Mouse (Mus musculus) ES-Bruce4 (cell line): ENCODE results near the gene Mterf4. TPM values are rescaled to one million over a fixed set of nuclear protein-coding genes. Genes with fewer than 3 reads are reported as not detected.
A peak's percentile ranks its signal among the peaks of the same experiment; 100 is the strongest.

Experiments used
- H3K27ac ChIP-seq: 2 replicates; pipeline ENCODE4 v1.5.1; 2012; ENCODE audit warnings: low read length, inconsistent platforms; ENCODE audit not compliant: insufficient read depth
- H3K27me3 ChIP-seq: 2 replicates; pipeline ENCODE4 v1.6.1; 2012; ENCODE audit warnings: mild to moderate bottlenecking, low read length, inconsistent platforms; ENCODE audit not compliant: control insufficient read depth, poor library complexity, insufficient read depth, severe bottlenecking
- H3K36me3 ChIP-seq: 2 replicates; pipeline ENCODE4 v1.6.1; 2012; ENCODE audit warnings: inconsistent platforms, mild to moderate bottlenecking, low read length, moderate library complexity; ENCODE audit not compliant: control insufficient read depth, poor library complexity, insufficient read depth, severe bottlenecking
- H3K4me1 ChIP-seq: one replicate; pipeline ENCODE4 v1.8.1; 2011; ENCODE audit warnings: low read length; ENCODE audit not compliant: control insufficient read depth, insufficient read depth
- H3K4me3 ChIP-seq: 2 replicates; pipeline ENCODE4 v1.5.1; 2011; ENCODE audit warnings: low read depth, mild to moderate bottlenecking, low read length
- H3K9ac ChIP-seq: 2 replicates; pipeline ENCODE4 v1.6.1; 2012; ENCODE audit warnings: low read depth, mild to moderate bottlenecking, inconsistent platforms; ENCODE audit not compliant: poor library complexity, severe bottlenecking
- H3K9me3 ChIP-seq: replicated peaks from 2 replicates; pipeline ENCODE4 v1.6.1; 2012; ENCODE audit warnings: mild to moderate bottlenecking, low read length, inconsistent platforms; ENCODE audit not compliant: control insufficient read depth, poor library complexity, insufficient read depth, severe bottlenecking
- CTCF ChIP-seq: IDR thresholded peaks from one replicate; pipeline ENCODE4 v1.8.1; 2011; ENCODE audit warnings: low read depth, low read length
- EP300 ChIP-seq: IDR thresholded peaks from 2 replicates; pipeline ENCODE4 v1.6.1; 2011; ENCODE audit warnings: low read depth, low read length; ENCODE audit not compliant: insufficient read depth
- POLR2A ChIP-seq: IDR thresholded peaks from one replicate; pipeline ENCODE4 v1.8.1; 2011; ENCODE audit warnings: low read length; ENCODE audit not compliant: insufficient read depth
- polyA plus RNA-seq: library from polyadenylated mRNA; stranded (reverse); fragments of >200 nt; gene quantifications from 2 replicates; pipeline ENCODE4 v1.2.4, GENCODE M21; 2011; ENCODE audit warnings: low read depth; ENCODE audit not compliant: missing spikeins, insufficient read depth, insufficient read length

Mterf4 gene
- 25.7 and 29.1 TPM in 2 replicates for polyA plus RNA-seq

GRCm38 (mm10) chr1:93305581-93306337, at the start of gene Mterf4:
TSS of gene Mterf4 (minus strand) at chr1:93305915.
- H3K4me3 ChIP-seq: peak within 1 kb of the TSS; percentile 94
- H3K9ac ChIP-seq: peak within 1 kb of the TSS; percentile 49
- peaks cover 29% of the 10 kb centered on the region for H3K36me3 ChIP-seq
- TF ChIP-seq POLR2A: peak; percentile 35
- no peak for TF ChIP-seq CTCF
- H3K4me1 ChIP-seq: no peaks in the 10 kb centered on the region
- H3K27me3 ChIP-seq: no peaks in the 10 kb centered on the region
- no peak within 1 kb of the TSS for H3K27ac ChIP-seq
- no peaks in the 10 kb centered on the region for H3K9me3 ChIP-seq

DNA sequence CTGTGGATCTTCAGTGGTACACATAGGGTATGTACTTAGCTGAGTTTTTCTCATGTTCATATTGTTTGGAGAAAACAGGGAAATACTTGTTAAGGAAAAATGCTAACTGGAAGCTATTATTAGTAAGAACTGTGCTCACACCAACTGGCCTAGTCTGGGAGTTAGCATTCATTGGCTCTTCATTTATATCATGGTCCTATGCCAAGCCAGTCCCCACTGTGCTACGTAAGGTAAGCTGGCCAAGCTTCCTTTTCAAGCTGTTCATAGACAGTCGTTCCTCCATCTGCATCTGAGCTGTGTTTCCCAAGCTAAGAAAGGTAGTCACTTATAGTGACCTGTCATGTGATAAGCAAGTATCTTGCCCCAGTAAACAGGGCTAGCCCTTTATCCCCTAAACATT, 47.0 kb upstream of the Mterf4 start:
- Histone ChIP-seq H3K4me3 (no peak overlapping the region), H3K9ac (no peak overlapping the region)

GRCm38 (mm10) chr1:93349701-93350100, 44.0 kb upstream of the Mterf4 start:
- H3K9me3 ChIP-seq: no peaks in the 10 kb centered on the region
- TF ChIP-seq CTCF: no peak
- TF ChIP-seq POLR2A: no peak
- TF ChIP-seq EP300: no peak
- no peak overlapping the region for H3K9ac ChIP-seq
- H3K27me3 ChIP-seq: no peaks in the 10 kb centered on the region
- H3K4me3 ChIP-seq: no peak overlapping the region
- H3K4me1 ChIP-seq: no peaks in the 10 kb centered on the region
- no peak overlapping the region for H3K27ac ChIP-seq
- H3K36me3 ChIP-seq: peaks cover 36% of the 10 kb centered on the region

More for the DNA sequence above, 47.0 kb upstream of the Mterf4 start:
- H3K27ac ChIP-seq: no peak overlapping the region
- no peak for TF ChIP-seq CTCF
- no peak for TF ChIP-seq EP300
- TF ChIP-seq POLR2A: no peak
- H3K27me3 ChIP-seq: no peaks in the 10 kb centered on the region
- H3K4me1 ChIP-seq: no peaks in the 10 kb centered on the region
- no peaks in the 10 kb centered on the region for H3K9me3 ChIP-seq
- peaks cover 48% of the 10 kb centered on the region for H3K36me3 ChIP-seq

DNA sequence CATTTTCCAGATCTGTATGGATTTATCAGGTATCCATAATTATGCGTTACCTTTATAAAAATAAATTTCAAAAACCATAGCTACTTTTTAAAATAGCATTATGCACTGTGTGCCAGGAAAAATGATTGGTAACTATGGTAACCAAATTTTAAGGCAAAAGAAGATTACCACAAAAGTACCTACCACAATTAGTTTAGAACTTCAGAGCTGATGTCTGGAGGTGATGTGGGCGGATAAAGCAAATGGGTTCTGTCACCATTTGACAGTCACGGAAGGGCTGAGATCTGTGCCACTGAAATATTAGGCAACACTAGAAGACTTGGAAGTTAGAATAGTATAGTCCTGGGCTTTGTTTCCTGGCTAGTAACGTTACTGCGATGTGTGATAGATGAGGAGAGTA, 41.5 kb upstream of the Mterf4 start:
- peaks cover 14% of the 10 kb centered on the region for H3K36me3 ChIP-seq
- H3K4me3 ChIP-seq: no peak overlapping the region
- no peaks in the 10 kb centered on the region for H3K27me3 ChIP-seq
- H3K27ac ChIP-seq: no peak overlapping the region
- H3K9me3 ChIP-seq: no peaks in the 10 kb centered on the region
- H3K9ac ChIP-seq: no peak overlapping the region
- H3K4me1 ChIP-seq: no peaks in the 10 kb centered on the region
- TF ChIP-seq EP300 (no peak), CTCF (no peak), POLR2A (no peak)

DNA sequence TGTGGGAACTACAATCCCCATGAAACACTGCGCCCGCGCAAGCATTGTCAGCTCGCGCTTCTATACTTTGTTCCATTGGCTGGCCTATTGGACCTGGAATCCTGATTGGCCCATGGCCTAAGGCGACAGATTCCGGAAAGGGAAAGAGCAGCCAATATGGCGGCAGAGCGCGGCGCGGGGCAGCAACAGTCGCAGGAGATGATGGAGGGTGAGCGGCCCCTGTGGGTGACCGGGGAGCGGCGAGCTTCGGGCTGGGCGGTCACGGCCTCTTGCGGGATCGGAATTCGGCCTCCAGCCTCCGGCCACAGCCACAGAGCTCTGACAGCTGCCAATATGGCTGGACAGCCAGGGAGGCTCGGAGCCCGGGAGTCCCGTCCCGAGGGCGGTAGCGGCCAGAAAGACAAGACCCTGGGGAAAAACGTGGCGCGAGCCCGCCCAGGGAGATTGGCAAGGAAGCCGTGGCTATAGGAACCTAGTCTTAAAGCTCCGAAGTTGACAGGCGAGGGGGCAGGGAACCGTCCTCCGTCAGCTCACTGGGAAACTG, 37.9 kb upstream of the Mterf4 start:
- H3K36me3 ChIP-seq: no peaks in the 10 kb centered on the region; the same call in none of the 2 replicates
- H3K9ac ChIP-seq: peak overlapping the region; percentile 86
- no peaks in the 10 kb centered on the region for H3K27me3 ChIP-seq
- no peaks in the 10 kb centered on the region for H3K9me3 ChIP-seq
- no peak overlapping the region for H3K27ac ChIP-seq
- H3K4me1 ChIP-seq: no peaks in the 10 kb centered on the region
- H3K4me3 ChIP-seq: peak overlapping the region; percentile 91
- TF ChIP-seq CTCF (no peak), EP300 (no peak), POLR2A (peak; percentile 26)
